Mouse (Mus musculus): ENCODE results near the gene Ubald2. TPM values are rescaled to one million over a fixed set of nuclear protein-coding genes. Genes with fewer than 3 reads are reported as not detected.
A peak's percentile ranks its signal among the peaks of the same experiment; 100 is the strongest.

The Ubald2 gene
- polyA plus RNA-seq, 1 experiment from 2014 or later, result 80.2 TPM

GRCm38 (mm10) chr11:116442867-116443177 lies 8.9 kb downstream of the Ubald2 start:
- DNase-seq (ENCODE audit: low spot score) (no peak), ATAC-seq (replicated peaks; ENCODE audit: low FRiP score) (no peak)
- WGBS, result 81% methylated on average over 6 of the region's 6 CpGs
- peaks cover 10% of the 10 kb centered on the region for H3K4me1 ChIP-seq (replicated peaks; ENCODE audit: control insufficient read depth, insufficient read depth, low read length)
- H3K4me2 ChIP-seq, result no peak overlapping the region
- H3K9me3 ChIP-seq (ENCODE audit: control insufficient read depth, low read length), result no peaks in the 10 kb centered on the region
- H3K9ac ChIP-seq (ENCODE audit: low read depth, low read length), result 0 out of 2 replicates have a peak overlapping the region, but pooled peaks have one; percentile 7
- H3K27ac ChIP-seq (ENCODE audit: low read depth, low read length), result no peak overlapping the region
- H3K36me3 ChIP-seq (ENCODE audit: control insufficient read depth, insufficient read depth, low read length), result 0 out of 2 replicates have a peak, but pooled peaks cover 2% of the 10 kb centered on the region
- no peak overlapping the region for H3K4me3 ChIP-seq (ENCODE audit: low read depth, low read length)
- H3K27me3 ChIP-seq (replicated peaks; ENCODE audit: control insufficient read depth, insufficient read depth, low read length), result peaks cover 11% of the 10 kb centered on the region

- Histone ChIP-seq H3K4me2 (no peak overlapping the region), H3K27me3 (replicated peaks; ENCODE audit: control insufficient read depth, insufficient read depth, low read length) (peaks cover 13% of the 10 kb centered on the region), H3K4me1 (replicated peaks; ENCODE audit: control insufficient read depth, insufficient read depth, low read length) (peaks cover 10% of the 10 kb centered on the region), H3K36me3 (ENCODE audit: control insufficient read depth, insufficient read depth, low read length) (0 out of 2 replicates have a peak, but pooled peaks cover 2% of the 10 kb centered on the region), H3K9ac (ENCODE audit: low read depth, low read length) (no peak overlapping the region), H3K4me3 (ENCODE audit: low read depth, low read length) (no peak overlapping the region), H3K9me3 (ENCODE audit: control insufficient read depth, low read length) (no peaks in the 10 kb centered on the region), H3K27ac (ENCODE audit: low read depth, low read length) (no peak overlapping the region)
- WGBS, result 86% methylated on average over 6 of the region's 6 CpGs
- ATAC-seq (replicated peaks; ENCODE audit: low FRiP score) (no peak), DNase-seq (ENCODE audit: low spot score) (no peak)
Measured at GRCm38 (mm10) chr11:116443311-116443710, 9.4 kb downstream of the Ubald2 start.

GRCm38 (mm10) chr11:116443935-116444334 lies 10.0 kb downstream of the Ubald2 start:
- Histone ChIP-seq H3K36me3 (ENCODE audit: control insufficient read depth, insufficient read depth, low read length) (0 out of 2 replicates have a peak, but pooled peaks cover 2% of the 10 kb centered on the region), H3K4me3 (ENCODE audit: low read depth, low read length) (no peak overlapping the region), H3K27ac (ENCODE audit: low read depth, low read length) (no peak overlapping the region), H3K9ac (ENCODE audit: low read depth, low read length) (no peak overlapping the region), H3K27me3 (replicated peaks; ENCODE audit: control insufficient read depth, insufficient read depth, low read length) (peaks cover 13% of the 10 kb centered on the region), H3K9me3 (ENCODE audit: control insufficient read depth, low read length) (no peaks in the 10 kb centered on the region), H3K4me1 (replicated peaks; ENCODE audit: control insufficient read depth, insufficient read depth, low read length) (peaks cover 10% of the 10 kb centered on the region), H3K4me2 (no peak overlapping the region)
- DNase-seq (ENCODE audit: low spot score) (no peak), ATAC-seq (replicated peaks; ENCODE audit: low FRiP score) (no peak)
- 91% methylated on average over 6 of the region's 6 CpGs for WGBS

GRCm38 (mm10) chr11:116445596-116446307 lies 11.9 kb downstream of the Ubald2 start:
- H3K36me3 ChIP-seq (ENCODE audit: control insufficient read depth, insufficient read depth, low read length), result no peaks in the 10 kb centered on the region
- WGBS, result 38% methylated on average over 16 of the region's 16 CpGs
- H3K4me2 ChIP-seq, result peak overlapping the region; percentile 24; the same call in 1 of the 2 replicates
- peak; percentile 91 for DNase-seq (ENCODE audit: low spot score)
- no peak overlapping the region for H3K9ac ChIP-seq (ENCODE audit: low read depth, low read length)
- H3K27me3 ChIP-seq (replicated peaks; ENCODE audit: control insufficient read depth, insufficient read depth, low read length), result peaks cover 13% of the 10 kb centered on the region
- no peak overlapping the region for H3K27ac ChIP-seq (ENCODE audit: low read depth, low read length)
- H3K4me1 ChIP-seq (replicated peaks; ENCODE audit: control insufficient read depth, insufficient read depth, low read length), result peaks cover 4% of the 10 kb centered on the region
- ATAC-seq (replicated peaks; ENCODE audit: low FRiP score), result peak; percentile 38
- H3K9me3 ChIP-seq (ENCODE audit: control insufficient read depth, low read length), result no peaks in the 10 kb centered on the region
- no peak overlapping the region for H3K4me3 ChIP-seq (ENCODE audit: low read depth, low read length)

GRCm38 (mm10) chr11:116446308-116446887 lies 12.5 kb downstream of the Ubald2 start:
- no peak overlapping the region for H3K9ac ChIP-seq (ENCODE audit: low read depth, low read length)
- H3K4me3 ChIP-seq (ENCODE audit: low read depth, low read length), result no peak overlapping the region
- H3K27ac ChIP-seq (ENCODE audit: low read depth, low read length), result no peak overlapping the region
- no peak for DNase-seq (ENCODE audit: low spot score)
- H3K27me3 ChIP-seq (replicated peaks; ENCODE audit: control insufficient read depth, insufficient read depth, low read length), result peaks cover 13% of the 10 kb centered on the region
- WGBS, result 12% methylated on average over 19 of the region's 19 CpGs
- H3K36me3 ChIP-seq (ENCODE audit: control insufficient read depth, insufficient read depth, low read length), result no peaks in the 10 kb centered on the region
- H3K9me3 ChIP-seq (ENCODE audit: control insufficient read depth, low read length), result no peaks in the 10 kb centered on the region
- ATAC-seq (replicated peaks; ENCODE audit: low FRiP score), result 0 out of 2 replicates have a peak, but pooled peaks have one; percentile 9
- peaks cover 4% of the 10 kb centered on the region for H3K4me1 ChIP-seq (replicated peaks; ENCODE audit: control insufficient read depth, insufficient read depth, low read length)
- H3K4me2 ChIP-seq, result no peak overlapping the region

- Histone ChIP-seq H3K4me3 (ENCODE audit: low read depth, low read length) (no peak overlapping the region), H3K9me3 (ENCODE audit: control insufficient read depth, low read length) (no peaks in the 10 kb centered on the region), H3K4me1 (replicated peaks; ENCODE audit: control insufficient read depth, insufficient read depth, low read length) (peaks cover 4% of the 10 kb centered on the region), H3K9ac (ENCODE audit: low read depth, low read length) (no peak overlapping the region), H3K36me3 (ENCODE audit: control insufficient read depth, insufficient read depth, low read length) (no peaks in the 10 kb centered on the region), H3K27me3 (replicated peaks; ENCODE audit: control insufficient read depth, insufficient read depth, low read length) (peaks cover 13% of the 10 kb centered on the region), H3K4me2 (no peak overlapping the region), H3K27ac (ENCODE audit: low read depth, low read length) (no peak overlapping the region)
- DNase-seq (ENCODE audit: low spot score) (no peak), ATAC-seq (replicated peaks; ENCODE audit: low FRiP score) (no peak)
- WGBS, result 69% methylated on average over 5 of the region's 5 CpGs
Measured at GRCm38 (mm10) chr11:116447822-116448221, 13.9 kb downstream of the Ubald2 start.

- Histone ChIP-seq H3K9ac (ENCODE audit: low read depth, low read length) (no peak overlapping the region), H3K4me1 (replicated peaks; ENCODE audit: control insufficient read depth, insufficient read depth, low read length) (peaks cover 4% of the 10 kb centered on the region), H3K4me2 (no peak overlapping the region), H3K27ac (ENCODE audit: low read depth, low read length) (no peak overlapping the region), H3K4me3 (ENCODE audit: low read depth, low read length) (no peak overlapping the region), H3K9me3 (ENCODE audit: control insufficient read depth, low read length) (no peaks in the 10 kb centered on the region), H3K27me3 (replicated peaks; ENCODE audit: control insufficient read depth, insufficient read depth, low read length) (peaks cover 13% of the 10 kb centered on the region), H3K36me3 (ENCODE audit: control insufficient read depth, insufficient read depth, low read length) (no peaks in the 10 kb centered on the region)
- 91% methylated on average over 3 of the region's 3 CpGs for WGBS
- ATAC-seq (replicated peaks; ENCODE audit: low FRiP score) (no peak), DNase-seq (ENCODE audit: low spot score) (no peak)
Measured at GRCm38 (mm10) chr11:116449341-116449740, 15.4 kb downstream of the Ubald2 start.

GRCm38 (mm10) chr11:116453889-116454288 lies 20.0 kb downstream of the Ubald2 start:
- DNase-seq (ENCODE audit: low spot score) (no peak), ATAC-seq (replicated peaks; ENCODE audit: low FRiP score) (no peak)
- Histone ChIP-seq H3K27ac (ENCODE audit: low read depth, low read length) (no peak overlapping the region), H3K4me2 (no peak overlapping the region), H3K27me3 (replicated peaks; ENCODE audit: control insufficient read depth, insufficient read depth, low read length) (peaks cover 9% of the 10 kb centered on the region; the same call in 1 of the 2 replicates), H3K36me3 (ENCODE audit: control insufficient read depth, insufficient read depth, low read length) (no peaks in the 10 kb centered on the region), H3K9ac (ENCODE audit: low read depth, low read length) (no peak overlapping the region), H3K9me3 (ENCODE audit: control insufficient read depth, low read length) (no peaks in the 10 kb centered on the region), H3K4me3 (ENCODE audit: low read depth, low read length) (no peak overlapping the region), H3K4me1 (replicated peaks; ENCODE audit: control insufficient read depth, insufficient read depth, low read length) (no peaks in the 10 kb centered on the region)
- WGBS, result 88% methylated on average over 10 of the region's 10 CpGs

- H3K36me3 ChIP-seq (ENCODE audit: control insufficient read depth, insufficient read depth, low read length), result no peaks in the 10 kb centered on the region
- no peaks in the 10 kb centered on the region; the same call in 1 of the 2 replicates for H3K4me1 ChIP-seq (replicated peaks; ENCODE audit: control insufficient read depth, insufficient read depth, low read length)
- 83% methylated on average over 8 of the region's 8 CpGs for WGBS
- peaks cover 9% of the 10 kb centered on the region; the same call in 1 of the 2 replicates for H3K27me3 ChIP-seq (replicated peaks; ENCODE audit: control insufficient read depth, insufficient read depth, low read length)
- no peak overlapping the region for H3K27ac ChIP-seq (ENCODE audit: low read depth, low read length)
- H3K4me3 ChIP-seq (ENCODE audit: low read depth, low read length), result no peak overlapping the region
- H3K4me2 ChIP-seq, result no peak overlapping the region
- DNase-seq (ENCODE audit: low spot score) (no peak), ATAC-seq (replicated peaks; ENCODE audit: low FRiP score) (no peak)
- H3K9me3 ChIP-seq (ENCODE audit: control insufficient read depth, low read length), result no peaks in the 10 kb centered on the region
- no peak overlapping the region for H3K9ac ChIP-seq (ENCODE audit: low read depth, low read length)
Measured at GRCm38 (mm10) chr11:116456234-116456633, 22.3 kb downstream of the Ubald2 start.

Measured in liver, embryonic 11.5 days (tissue).